Mouse (Mus musculus) hindlimb bud, embryonic 11.5 days (tissue): ENCODE data around the gene Snip1.

Source experiments
- DNase-seq: peaks from one replicate; pipeline ENCODE4 v3.0.0-alpha.2; 2012; ENCODE audit warnings: low read depth, low spot score; ENCODE audit errors: extremely low spot score

The Snip1 gene

GRCm38 (mm10) chr4:125097412-125097811 lies 30.9 kb downstream of the Snip1 start:
- no peak for DNase-seq

- DNase-seq, result peak; percentile 88
Observed at GRCm38 (mm10) chr4:125099458-125099857, 33.0 kb downstream of the Snip1 start.

- DNase-seq, result no peak
Observed at GRCm38 (mm10) chr4:125101334-125101733, 34.9 kb downstream of the Snip1 start.

GRCm38 (mm10) chr4:125105354-125105753 lies 38.9 kb downstream of the Snip1 start:
- no peak for DNase-seq

GRCm38 (mm10) chr4:125114638-125115037 lies 48.2 kb downstream of the Snip1 start:
- peak; percentile 63 for DNase-seq

GRCm38 (mm10) chr4:125115081-125115480 lies 48.6 kb downstream of the Snip1 start:
- no peak for DNase-seq

GRCm38 (mm10) chr4:125115710-125116089 lies 49.2 kb downstream of the Snip1 start:
- DNase-seq, result no peak

GRCm38 (mm10) chr4:125116090-125116861 lies 49.8 kb downstream of the Snip1 start:
- DNase-seq, result no peak

GRCm38 (mm10) chr4:125116929-125117328 lies 50.5 kb downstream of the Snip1 start:
- DNase-seq, result no peak

GRCm38 (mm10) chr4:125117902-125118320 lies 51.4 kb downstream of the Snip1 start:
- no peak for DNase-seq

- DNase-seq, result no peak
Observed at GRCm38 (mm10) chr4:125119070-125119469, 52.6 kb downstream of the Snip1 start.

GRCm38 (mm10) chr4:125119721-125120120 lies 53.2 kb downstream of the Snip1 start:
- no peak for DNase-seq

GRCm38 (mm10) chr4:125122431-125123278 lies 56.2 kb downstream of the Snip1 start:
- DNase-seq, result no peak

- DNase-seq, result no peak
Observed at GRCm38 (mm10) chr4:125123279-125123671, 56.8 kb downstream of the Snip1 start.
